Mouse (Mus musculus) brain, embryonic 14.5 days (tissue): ENCODE measurements around the gene Plxdc2.

Experiments used
- CTCF ChIP-seq: fragments of 200-500 bp; IDR thresholded peaks from 2 replicates; pipeline ENCODE4 v1.5.1; 2012; ENCODE audit warnings: inconsistent platforms, mild to moderate bottlenecking, moderate library complexity, borderline replicate concordance; ENCODE audit not compliant: insufficient read depth, insufficient read length; ENCODE audit errors: extremely low read depth
- POLR2A ChIP-seq: fragments of 200-500 bp; IDR thresholded peaks from 2 replicates; pipeline ENCODE4 v1.6.1; 2012; ENCODE audit warnings: mild to moderate bottlenecking, inconsistent platforms, borderline replicate concordance; ENCODE audit not compliant: poor library complexity, insufficient read depth, insufficient read length, severe bottlenecking; ENCODE audit errors: extremely low read depth

DNA sequence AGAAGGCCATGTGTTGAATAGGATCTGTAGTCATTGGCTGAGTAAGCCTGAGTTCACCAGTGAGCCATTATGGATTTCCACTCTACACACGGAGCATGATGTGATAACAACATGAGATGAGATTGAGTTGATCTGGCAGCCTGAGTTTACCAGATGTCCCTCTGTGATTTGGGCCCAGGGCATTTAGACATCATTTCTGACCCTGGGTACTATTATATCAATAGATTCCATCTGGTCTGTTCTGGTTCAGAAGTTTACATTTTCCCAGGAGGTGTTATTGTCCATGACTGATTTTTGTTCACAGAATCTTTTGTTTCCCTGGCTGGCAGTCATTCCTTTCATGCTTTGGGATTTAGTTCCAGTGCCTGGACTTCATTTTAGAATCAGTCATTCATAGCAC is 146.7 kb downstream of the Plxdc2 start:
- no peak for TF ChIP-seq CTCF
- no peak for TF ChIP-seq POLR2A
